Mouse (Mus musculus) left cerebral cortex, postnatal 14 days (tissue): ENCODE measurements at regions not wholly inside any gene's neighbourhood (a gene's known extent, or its start where the extent isn't known, plus 50 kb on each side); places are given as distances from the start of the nearest gene placed in this dataset.

Experiments used
- DNase-seq, 2 experiments: peaks; one replicate each; pipeline ENCODE4 v3.0.0; 2021 to 2022; ENCODE audit warnings: low spot score in 2 of 2, mixed read lengths in 1 of 2
- intact Hi-C: fragments of 180-260 bp; cut with DNase I; formaldehyde crosslinking; loops from one replicate; pipeline ENCODE4 v1.15.1; 2025

DNA sequence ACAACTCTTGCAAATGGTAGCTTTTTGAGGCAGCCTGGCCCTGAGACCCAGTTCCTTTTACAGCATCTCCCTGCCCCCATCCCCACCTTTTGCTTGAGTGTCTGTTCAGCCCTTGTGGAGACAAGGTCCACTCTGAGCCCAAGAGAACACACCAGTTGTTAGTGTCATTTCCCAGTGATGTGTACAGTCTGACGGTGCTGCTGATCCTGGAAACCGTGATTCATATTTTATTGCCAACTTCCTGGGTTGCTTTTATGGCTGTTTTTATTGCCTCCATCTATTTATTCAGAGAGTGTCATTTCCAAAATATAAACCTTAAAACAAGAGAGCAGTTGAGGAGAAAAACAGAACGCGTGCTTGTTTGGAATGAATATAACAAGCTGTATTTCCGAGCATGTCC is 309.6 kb upstream of the Isl1 start:
- no peak for DNase-seq
- intact Hi-C loops = no loop called here

- no peak for DNase-seq
- intact Hi-C loops = no loop called here
These were observed 286.9 kb upstream of the Isl1 start for GRCm38 (mm10) chr13:116596346-116596745.

DNA sequence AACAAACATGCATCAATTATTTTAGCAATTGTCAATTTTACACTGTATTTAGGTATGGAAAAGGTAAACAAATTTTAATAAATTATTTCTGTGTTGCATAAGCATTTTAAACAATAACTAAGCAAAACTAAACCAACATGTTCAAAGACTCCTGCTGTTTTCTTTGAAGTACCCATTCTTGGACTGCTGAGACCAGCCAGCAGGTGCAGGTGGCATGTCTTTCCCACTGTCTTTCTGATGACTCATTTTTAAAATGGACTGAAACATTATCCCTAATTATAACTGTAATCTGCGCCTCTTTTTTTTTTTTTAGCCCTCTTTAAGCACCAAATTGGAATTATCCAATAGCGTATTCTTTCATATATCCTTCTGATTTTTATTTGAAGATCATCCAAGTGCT is 286.0 kb upstream of the Isl1 start:
- no peak for DNase-seq
- intact Hi-C loops = no loop called here

- DNase-seq = no peak
- intact Hi-C loops = no loop called here
These were observed 266.5 kb upstream of the Isl1 start for GRCm38 (mm10) chr13:116575958-116576335.

GRCm38 (mm10) chr13:116575274-116575957 is 265.9 kb upstream of the Isl1 start:
- DNase-seq = no peak
- intact Hi-C loops = no loop called here

- intact Hi-C loops = no loop called here
- no peak for DNase-seq
These were observed 245.6 kb upstream of the Isl1 start for GRCm38 (mm10) chr13:116555053-116555452.

DNA sequence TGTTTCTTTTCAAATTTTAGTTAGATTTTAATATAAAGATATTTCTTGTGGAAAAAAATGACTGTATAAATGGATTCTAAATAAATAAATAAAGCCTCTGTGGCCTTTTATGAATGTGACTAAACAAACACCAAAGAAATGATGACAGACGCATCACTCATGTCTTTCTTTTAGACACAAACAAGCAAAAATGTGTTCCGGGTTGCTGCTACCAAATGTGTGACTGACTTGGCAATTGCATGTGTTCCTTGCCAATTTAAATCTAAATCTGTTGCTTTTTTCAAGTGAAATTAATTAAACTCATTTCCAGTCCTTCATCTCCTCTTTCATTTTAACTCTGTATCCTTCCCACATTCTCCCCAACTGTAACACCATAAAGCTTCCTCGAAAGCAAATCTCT is 225.7 kb upstream of the Isl1 start:
- no peak for DNase-seq
- intact Hi-C loops = no loop called here

DNA sequence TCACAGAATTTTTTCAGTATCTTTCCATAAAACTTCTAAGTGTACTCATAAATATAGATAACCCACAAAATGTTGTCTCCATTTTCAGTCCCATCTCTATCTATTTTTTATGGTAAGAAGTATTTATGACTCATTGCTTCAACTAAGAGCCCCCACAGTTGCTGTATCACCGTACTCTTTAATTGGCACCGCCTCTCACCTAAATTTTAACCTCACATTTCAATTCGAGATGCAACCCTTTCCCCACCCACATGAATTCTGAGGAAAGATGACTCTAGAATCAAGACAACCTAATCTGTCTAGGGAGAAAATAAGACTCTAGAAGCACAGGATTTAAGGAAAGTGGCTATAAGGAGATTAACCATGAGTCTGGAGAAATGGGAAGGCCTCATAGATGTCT is 223.7 kb upstream of the Isl1 start:
- DNase-seq = no peak
- intact Hi-C loops = no loop called here

GRCm38 (mm10) chr13:116528289-116528688 is 218.8 kb upstream of the Isl1 start:
- no peak for DNase-seq
- intact Hi-C loops = no loop called here

- no peak for DNase-seq
- intact Hi-C loops = no loop called here
These were observed 217.5 kb upstream of the Isl1 start for GRCm38 (mm10) chr13:116527037-116527436.

- no peak for DNase-seq
- intact Hi-C loops = no loop called here
These were observed 214.3 kb upstream of the Isl1 start for GRCm38 (mm10) chr13:116523713-116524303.

DNA sequence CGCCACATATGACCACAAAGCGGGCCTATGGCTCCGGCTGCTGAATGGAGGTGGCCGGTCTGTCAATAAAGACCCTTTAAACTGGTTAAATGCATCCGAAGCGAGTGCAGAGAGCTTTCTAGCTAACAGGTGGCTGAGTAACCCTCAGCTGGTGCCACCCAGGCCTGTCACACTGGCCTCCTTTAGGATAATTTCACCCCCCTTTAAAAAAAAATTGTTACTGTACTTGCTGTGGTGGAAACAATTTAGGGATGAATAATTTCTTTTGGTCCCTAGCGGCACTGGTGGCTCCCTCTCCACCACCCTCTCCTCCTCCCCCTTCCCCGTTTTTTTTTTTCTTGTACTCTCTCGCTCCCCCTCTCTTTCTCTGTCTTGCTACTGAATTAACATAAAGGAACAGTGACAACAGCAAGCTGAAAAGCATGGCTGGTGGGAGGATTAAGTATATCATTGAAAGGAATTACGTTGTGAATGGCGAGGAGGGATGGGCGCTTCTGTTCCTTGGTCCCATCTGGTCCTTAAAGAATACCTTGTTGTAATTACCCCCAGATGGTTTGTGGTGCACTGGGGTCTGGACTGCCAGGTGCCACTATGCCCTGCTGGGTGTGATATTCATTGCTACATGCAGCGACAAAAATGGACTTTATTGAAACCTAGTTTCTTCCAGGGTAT is 205.3 kb upstream of the Isl1 start:
- intact Hi-C loops = no loop called here
- DNase-seq = peak in 1 of 2 experiments; percentile 2

DNA sequence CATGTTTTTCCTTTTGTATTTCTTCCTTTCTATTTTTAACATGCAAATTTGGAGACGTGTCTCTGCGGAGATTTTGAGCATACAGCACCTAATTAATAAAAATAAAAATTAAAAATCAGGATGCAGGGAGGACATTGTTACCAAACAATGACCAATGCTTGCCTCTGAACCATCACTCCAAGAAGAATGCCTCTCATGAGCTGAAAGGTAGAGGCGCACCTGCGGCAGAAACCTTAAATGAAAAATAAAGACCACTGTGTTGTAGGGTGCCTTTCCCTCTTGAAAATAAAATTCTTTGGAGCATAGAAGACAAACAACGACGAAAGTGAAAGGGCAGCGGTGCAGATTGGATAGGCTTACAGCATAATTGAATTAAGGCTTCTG is 204.8 kb upstream of the Isl1 start:
- no peak for DNase-seq
- intact Hi-C loops = no loop called here

- DNase-seq = no peak
- intact Hi-C loops = no loop called here
These were observed 202.9 kb upstream of the Isl1 start for GRCm38 (mm10) chr13:116512398-116512797.

DNA sequence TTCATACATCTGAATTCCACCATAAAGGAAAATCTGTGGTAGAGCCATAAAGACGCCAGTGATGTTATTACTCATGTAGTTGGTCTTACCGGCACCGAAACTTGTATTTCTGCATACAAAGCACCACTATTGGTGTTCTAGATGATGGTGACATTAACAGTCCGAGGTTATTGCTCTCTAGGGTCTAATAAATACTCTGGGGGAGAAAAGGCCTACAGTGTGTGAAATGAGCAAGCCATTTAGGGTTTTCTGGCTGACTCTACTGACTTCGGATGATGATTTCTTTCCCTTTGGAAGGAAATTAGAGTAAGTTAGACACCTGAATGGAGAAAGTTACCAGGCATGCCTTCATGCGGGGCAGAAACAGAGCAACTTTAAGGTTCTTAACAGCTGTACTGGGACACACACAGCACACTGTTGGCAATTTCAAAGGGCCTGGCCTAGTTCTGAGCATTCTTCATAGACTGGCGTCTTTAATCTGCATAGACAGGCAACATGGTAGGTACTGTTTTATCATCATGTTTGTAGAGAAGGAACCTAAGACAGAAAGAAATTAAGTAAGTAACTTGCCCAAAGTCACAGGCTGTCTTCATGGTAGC is 198.8 kb upstream of the Isl1 start:
- no peak for DNase-seq
- intact Hi-C loops = no loop called here

- no peak for DNase-seq
- intact Hi-C loops = no loop called here
These were observed 188.3 kb upstream of the Isl1 start for GRCm38 (mm10) chr13:116497659-116498414.

GRCm38 (mm10) chr13:116495641-116496040 is 186.2 kb upstream of the Isl1 start:
- no peak for DNase-seq
- intact Hi-C loops = no loop called here

- intact Hi-C loops = no loop called here
- no peak for DNase-seq
These were observed 179.9 kb upstream of the Isl1 start for GRCm38 (mm10) chr13:116489420-116489819.

- intact Hi-C loops = no loop called here
- no peak for DNase-seq
These were observed 165.1 kb upstream of the Isl1 start for GRCm38 (mm10) chr13:116474611-116475010.

- DNase-seq = no peak
- intact Hi-C loops = no loop called here
These were observed 152.3 kb upstream of the Isl1 start for GRCm38 (mm10) chr13:116461757-116462156.
